Mouse (Mus musculus) heart, embryonic 16.5 days (tissue): ENCODE measurements around the gene Gm37240. TPM values are rescaled to one million over a fixed set of nuclear protein-coding genes. Genes with fewer than 3 reads are reported as not detected.

Experiments used
- ATAC-seq: fragments of 200-750 bp; cut with Nextera tagmentation; replicated peaks from 2 replicates; pipeline ENCODE4 v1.8.0; 2017; ENCODE audit warnings: moderate number of reproducible peaks; ENCODE audit not compliant: insufficient read depth, low FRiP score; ENCODE audit errors: extremely low read depth
- H3K27ac ChIP-seq: fragments of 300-500 bp; sonication (generic); 2 replicates; pipeline ENCODE4 v1.5.1; 2014; ENCODE audit warnings: mild to moderate bottlenecking, low read length, control low read depth, moderate library complexity
- H3K27me3 ChIP-seq: fragments of 300-500 bp; sonication (generic); 2 replicates; pipeline ENCODE4 v1.6.1; 2014; ENCODE audit warnings: low read length, mixed read lengths; ENCODE audit not compliant: control insufficient read depth, insufficient read depth
- H3K36me3 ChIP-seq: fragments of 300-500 bp; sonication (generic); 2 replicates; pipeline ENCODE4 v1.6.1; 2014; ENCODE audit not compliant: control insufficient read depth, insufficient read depth
- H3K4me1 ChIP-seq: fragments of 300-500 bp; sonication (generic); 2 replicates; pipeline ENCODE4 v1.6.1; 2014; ENCODE audit warnings: low read length, mixed read lengths; ENCODE audit not compliant: control insufficient read depth, insufficient read depth
- H3K4me2 ChIP-seq: fragments of 300-500 bp; sonication (generic); 2 replicates; pipeline ENCODE4 v1.6.1; 2014; ENCODE audit warnings: low read depth, mild to moderate bottlenecking, control low read depth, low read length
- H3K4me3 ChIP-seq: fragments of 300-500 bp; sonication (generic); 2 replicates; pipeline ENCODE4 v1.5.1; 2014; ENCODE audit warnings: mild to moderate bottlenecking, control low read depth, low read length
- H3K9ac ChIP-seq: fragments of 300-500 bp; sonication (generic); 2 replicates; pipeline ENCODE4 v1.6.1; 2014; ENCODE audit warnings: low read length, control low read depth
- H3K9me3 ChIP-seq: fragments of 300-500 bp; sonication (generic); replicated peaks from 2 replicates; pipeline ENCODE4 v1.6.1; 2016; ENCODE audit warnings: low read length; ENCODE audit not compliant: control insufficient read depth
- WGBS: fragments of 180-500 bp; shearing (Covaris S2); extraction: QIAGEN DNeasy Blood & Tissue Kit; methylation state at CpG from one replicate; pipeline ENCODE4 v1.1.7; 2014; 5-methylcytosine and 5-hydroxymethylcytosine counted together
- polyA plus RNA-seq: library from polyadenylated mRNA; unstranded; fragments of >200 nt; fragmentation: Nextera tagmentation; extraction: Ambion mirVana; gene quantifications from 2 replicates; pipeline ENCODE4 v1.2.1, GENCODE M21; 2015

Gene Gm37240
- polyA plus RNA-seq, 1 experiment from 2014 or later: 18.4 TPM

DNA sequence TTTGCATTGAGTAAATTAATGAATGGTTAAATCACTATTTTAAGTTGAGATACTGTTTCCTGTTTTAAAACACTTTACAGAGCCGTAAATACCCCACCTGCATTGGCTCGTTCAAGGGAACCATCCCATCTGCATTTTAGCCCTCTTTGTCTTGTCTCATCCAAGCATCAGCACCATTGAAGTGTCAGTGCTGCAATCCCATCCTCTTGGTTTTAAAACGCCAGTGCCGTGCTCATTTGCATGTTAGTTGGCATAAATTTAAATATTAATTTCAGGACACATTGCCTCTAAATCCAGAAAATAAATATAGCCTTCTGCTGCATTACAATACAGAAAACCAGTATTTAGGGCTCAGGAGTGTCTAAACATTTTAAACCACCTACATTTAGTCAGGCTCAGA, 391.2 kb downstream of the Gm37240 start:
- Histone ChIP-seq H3K4me2 (no peak overlapping the region), H3K27ac (no peak overlapping the region), H3K9ac (no peak overlapping the region), H3K36me3 (no peaks in the 10 kb centered on the region), H3K27me3 (no peaks in the 10 kb centered on the region), H3K4me3 (no peak overlapping the region), H3K9me3 (no peaks in the 10 kb centered on the region), H3K4me1 (no peaks in the 10 kb centered on the region)
- ATAC-seq: no peak
- WGBS: 75% methylated on average over 4 of the region's 4 CpGs

DNA sequence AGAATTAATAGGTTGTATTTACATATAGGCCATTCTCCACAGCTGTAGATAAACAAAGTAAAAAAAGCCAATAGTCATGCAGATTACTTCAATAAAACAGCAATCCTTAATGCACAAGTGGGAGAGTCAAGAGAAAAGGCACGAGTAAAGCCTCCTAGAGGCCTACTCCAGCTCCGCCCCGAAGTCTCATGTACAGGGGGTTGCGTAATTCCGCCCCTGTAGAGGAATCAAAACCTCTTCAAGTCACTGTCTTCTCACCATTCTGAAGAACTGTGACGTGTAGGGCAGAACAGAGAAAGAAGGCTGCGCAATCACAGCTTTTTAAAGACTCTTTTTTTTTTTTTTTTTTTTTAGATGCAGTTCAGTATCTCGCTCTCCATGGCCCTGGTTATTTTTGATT, 393.5 kb downstream of the Gm37240 start:
- no peak overlapping the region for H3K27ac ChIP-seq
- no peak for ATAC-seq
- 82% methylated on average over 8 of the region's 8 CpGs for WGBS
- no peak overlapping the region for H3K9ac ChIP-seq
- no peaks in the 10 kb centered on the region for H3K36me3 ChIP-seq
- H3K9me3 ChIP-seq: no peaks in the 10 kb centered on the region
- no peaks in the 10 kb centered on the region for H3K4me1 ChIP-seq
- no peaks in the 10 kb centered on the region for H3K27me3 ChIP-seq
- H3K4me2 ChIP-seq: no peak overlapping the region
- no peak overlapping the region for H3K4me3 ChIP-seq

DNA sequence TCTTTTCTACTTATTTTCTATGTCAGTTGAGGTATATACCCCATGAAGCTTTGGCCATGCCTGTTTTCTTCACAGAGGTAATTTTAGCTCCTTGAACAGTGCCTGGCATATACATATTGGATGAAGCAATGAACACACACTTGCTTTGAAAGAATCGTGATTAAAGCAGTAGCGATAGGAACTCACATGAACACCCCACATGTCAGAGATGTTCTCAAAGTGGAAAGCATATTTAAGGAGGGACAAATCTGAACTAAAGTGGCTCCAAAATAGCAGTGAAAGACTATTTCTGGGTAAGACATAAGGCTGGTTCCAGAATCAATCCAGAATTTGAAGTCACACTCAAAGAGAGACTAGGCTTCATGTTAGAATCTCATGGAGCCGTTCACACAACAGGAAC, 397.1 kb downstream of the Gm37240 start:
- WGBS: 82% methylated on average over 3 of the region's 3 CpGs
- Histone ChIP-seq H3K4me3 (no peak overlapping the region), H3K9me3 (no peaks in the 10 kb centered on the region)

DNA sequence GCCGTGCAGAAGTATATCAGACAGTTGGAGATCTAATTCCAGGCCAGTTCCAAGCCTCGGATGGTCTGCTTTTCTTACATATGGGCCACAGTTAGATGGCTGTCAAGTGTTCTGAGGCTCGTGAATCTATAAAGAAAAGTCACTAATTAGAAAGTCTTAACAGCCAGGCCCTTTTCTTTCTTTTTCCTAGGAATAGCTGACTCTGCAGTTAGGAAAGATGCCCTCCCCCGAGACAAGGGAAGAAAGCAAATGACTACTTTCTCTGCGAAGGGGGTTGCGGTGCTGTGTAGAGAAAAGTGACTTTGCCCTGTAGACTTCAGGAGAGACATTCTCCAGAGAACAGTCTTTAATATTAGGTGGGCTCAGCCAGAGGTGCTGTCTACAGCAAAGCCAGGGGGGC, 399.9 kb downstream of the Gm37240 start:
- Histone ChIP-seq H3K27me3 (no peaks in the 10 kb centered on the region), H3K9ac (no peak overlapping the region), H3K4me1 (no peaks in the 10 kb centered on the region), H3K4me3 (no peak overlapping the region), H3K36me3 (no peaks in the 10 kb centered on the region), H3K4me2 (no peak overlapping the region), H3K27ac (no peak overlapping the region), H3K9me3 (no peaks in the 10 kb centered on the region; the same call in 1 of the 2 replicates)
- WGBS: 84% methylated on average over 6 of the region's 6 CpGs
- ATAC-seq: no peak

More for the DNA sequence above, 397.1 kb downstream of the Gm37240 start:
- no peak overlapping the region for H3K4me2 ChIP-seq
- no peak overlapping the region for H3K27ac ChIP-seq
- no peaks in the 10 kb centered on the region for H3K36me3 ChIP-seq
- H3K9ac ChIP-seq: no peak overlapping the region
- no peaks in the 10 kb centered on the region for H3K4me1 ChIP-seq
- no peak for ATAC-seq
- H3K27me3 ChIP-seq: no peaks in the 10 kb centered on the region

DNA sequence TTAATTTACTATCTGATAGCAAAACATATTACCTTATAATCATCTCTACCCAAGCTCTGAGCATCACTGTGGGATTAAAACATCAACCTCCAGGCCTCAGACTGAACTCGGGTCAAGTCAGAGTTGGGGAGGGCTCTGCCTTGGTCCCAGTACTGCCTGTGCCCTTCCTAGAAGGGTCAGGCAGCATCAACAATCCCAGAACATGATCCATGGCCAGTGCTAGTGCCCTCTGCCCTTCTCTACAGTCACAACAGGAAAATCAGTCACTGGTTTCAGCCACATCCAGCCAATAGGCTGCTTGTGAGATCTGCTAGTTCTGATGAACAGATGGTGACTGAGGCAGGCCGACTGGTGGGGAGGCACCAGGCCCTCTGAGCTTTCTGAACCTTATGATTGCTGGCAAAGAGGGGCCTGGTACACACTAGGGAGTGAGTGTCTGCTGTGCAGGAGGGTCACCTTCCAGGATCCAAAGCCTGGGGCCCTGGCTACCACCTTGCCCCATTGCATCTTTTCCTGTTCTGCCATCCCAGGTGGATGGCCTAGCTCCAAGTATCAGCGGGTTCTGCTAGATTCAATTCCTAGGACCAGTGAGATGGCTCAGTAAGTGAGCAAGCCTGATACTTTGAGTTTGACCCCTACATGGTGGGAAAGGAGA, 401.7 kb downstream of the Gm37240 start:
- no peaks in the 10 kb centered on the region for H3K4me1 ChIP-seq
- WGBS: 69% methylated on average over 3 of the region's 3 CpGs
- H3K27ac ChIP-seq: no peak overlapping the region
- H3K36me3 ChIP-seq: no peaks in the 10 kb centered on the region
- H3K9me3 ChIP-seq: peaks cover under 1% of the 10 kb centered on the region; the same call in 1 of the 2 replicates
- H3K4me2 ChIP-seq: no peak overlapping the region
- H3K9ac ChIP-seq: no peak overlapping the region
- no peak overlapping the region for H3K4me3 ChIP-seq
- H3K27me3 ChIP-seq: no peaks in the 10 kb centered on the region
- no peak for ATAC-seq

DNA sequence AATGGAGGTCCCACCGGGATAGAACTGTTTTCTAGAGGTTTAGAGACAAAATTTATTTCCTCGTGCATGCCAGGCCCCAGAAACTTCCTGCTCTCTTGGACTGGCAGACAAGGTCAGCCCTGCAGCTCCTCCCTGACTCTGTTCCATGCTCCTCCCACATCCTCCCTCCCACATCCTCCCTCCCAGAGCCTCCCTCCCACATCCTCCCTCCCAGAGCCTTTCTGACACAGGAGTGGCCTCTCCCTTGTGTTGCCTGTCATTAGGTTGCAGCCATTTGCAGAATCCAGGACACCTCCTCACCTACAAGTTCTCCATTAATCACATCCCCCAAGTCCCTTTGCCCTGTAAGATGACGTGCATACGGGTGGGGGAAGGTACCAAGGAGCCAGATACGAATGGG, 404.7 kb downstream of the Gm37240 start:
- no peaks in the 10 kb centered on the region for H3K27me3 ChIP-seq
- H3K9me3 ChIP-seq: peaks cover 2% of the 10 kb centered on the region; the same call in 1 of the 2 replicates
- H3K9ac ChIP-seq: no peak overlapping the region
- H3K4me1 ChIP-seq: no peaks in the 10 kb centered on the region
- H3K27ac ChIP-seq: no peak overlapping the region
- no peak overlapping the region for H3K4me2 ChIP-seq
- peak; percentile 55; the same call in 1 of the 2 replicates for ATAC-seq
- no peaks in the 10 kb centered on the region for H3K36me3 ChIP-seq
- no peak overlapping the region for H3K4me3 ChIP-seq
- WGBS: 51% methylated on average over 5 of the region's 5 CpGs

DNA sequence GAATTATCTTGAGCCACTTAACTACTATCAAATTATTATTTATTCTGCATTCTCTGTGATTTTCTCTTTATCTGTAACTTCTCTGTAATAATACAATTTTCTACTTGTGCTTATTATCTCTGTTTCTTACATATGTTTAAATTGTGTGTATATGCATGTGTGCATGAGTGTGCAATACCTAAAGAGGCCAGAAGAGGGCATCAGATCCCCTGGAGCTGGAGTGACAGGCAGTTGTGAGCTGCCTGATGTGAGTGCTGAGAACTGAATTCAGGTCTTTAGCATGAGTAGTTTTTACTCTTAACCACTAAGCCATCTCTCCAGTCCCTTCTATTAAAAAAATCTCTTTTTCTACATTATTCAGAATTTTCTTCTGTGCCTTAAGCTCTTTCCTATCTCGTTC, 406.7 kb downstream of the Gm37240 start:
- no peak overlapping the region for H3K9ac ChIP-seq
- WGBS: 86% methylated on average over 1 of the region's 1 CpGs
- no peaks in the 10 kb centered on the region for H3K4me1 ChIP-seq
- peaks cover 2% of the 10 kb centered on the region; the same call in 1 of the 2 replicates for H3K9me3 ChIP-seq
- no peak overlapping the region for H3K4me3 ChIP-seq
- no peak for ATAC-seq
- H3K36me3 ChIP-seq: no peaks in the 10 kb centered on the region
- no peak overlapping the region for H3K4me2 ChIP-seq
- no peak overlapping the region for H3K27ac ChIP-seq
- H3K27me3 ChIP-seq: no peaks in the 10 kb centered on the region

DNA sequence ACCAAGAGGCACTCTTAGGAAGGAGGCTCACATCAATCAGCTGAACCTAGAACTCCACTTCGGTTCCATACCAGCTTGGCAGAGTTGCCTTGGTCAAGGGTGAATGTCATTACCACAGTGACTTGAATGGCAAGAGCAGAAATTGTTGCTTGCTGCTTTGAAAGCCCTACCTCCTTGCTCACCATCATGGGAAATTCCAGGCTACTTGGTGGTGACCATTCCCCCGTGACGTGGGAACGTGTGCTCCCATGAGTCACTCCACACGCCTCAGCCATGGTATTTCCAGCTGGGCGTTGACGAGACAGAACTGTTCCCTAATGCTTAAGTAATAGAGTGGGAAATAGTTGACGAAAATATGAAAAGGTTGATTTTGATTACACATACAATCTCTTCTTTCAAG, 408.6 kb downstream of the Gm37240 start:
- WGBS: 80% methylated on average over 8 of the region's 8 CpGs
- no peak overlapping the region for H3K4me2 ChIP-seq
- H3K27me3 ChIP-seq: no peaks in the 10 kb centered on the region
- H3K36me3 ChIP-seq: no peaks in the 10 kb centered on the region
- no peaks in the 10 kb centered on the region for H3K4me1 ChIP-seq
- H3K4me3 ChIP-seq: no peak overlapping the region
- ATAC-seq: no peak
- no peak overlapping the region for H3K9ac ChIP-seq
- peaks cover 2% of the 10 kb centered on the region; the same call in 1 of the 2 replicates for H3K9me3 ChIP-seq
- H3K27ac ChIP-seq: no peak overlapping the region

DNA sequence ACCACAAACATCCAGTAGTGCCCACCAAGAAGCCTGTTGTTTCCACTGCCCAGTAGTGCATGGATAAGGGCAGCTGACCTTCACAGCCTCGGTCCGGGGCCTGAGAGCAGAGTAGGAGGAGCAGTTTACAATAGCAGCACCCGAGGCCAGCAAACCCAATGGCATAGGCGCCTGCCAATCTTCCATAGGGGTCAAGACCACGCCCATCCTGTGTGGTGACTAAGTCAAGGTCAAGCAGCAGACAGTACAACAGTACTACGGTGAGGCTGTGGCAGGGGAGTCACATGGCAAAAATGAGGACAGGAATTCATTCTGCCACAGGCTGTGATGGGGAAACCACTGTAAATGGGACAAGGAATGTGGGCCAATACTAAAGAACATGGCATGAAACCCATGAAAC, 417.6 kb downstream of the Gm37240 start:
- no peak overlapping the region for H3K4me2 ChIP-seq
- H3K4me3 ChIP-seq: no peak overlapping the region
- H3K36me3 ChIP-seq: no peaks in the 10 kb centered on the region
- no peaks in the 10 kb centered on the region for H3K27me3 ChIP-seq
- no peaks in the 10 kb centered on the region for H3K9me3 ChIP-seq
- ATAC-seq: no peak
- no peak overlapping the region for H3K9ac ChIP-seq
- no peaks in the 10 kb centered on the region for H3K4me1 ChIP-seq
- H3K27ac ChIP-seq: no peak overlapping the region
- 60% methylated on average over 6 of the region's 6 CpGs for WGBS
